Mouse (Mus musculus): Measurements from ENCODE around the gene Olfr593. TPM values are rescaled to one million over a fixed set of nuclear protein-coding genes. Genes with fewer than 3 reads are reported as not detected.
"Not testable (repeated sequence)": the region's sequence is repeated elsewhere in the genome, so short reads cannot be mapped to it uniquely, and the experiment has no call there.

Olfr593 gene
- not detected in 2 replicates for total RNA-seq (2012; rRNA removed)

DNA sequence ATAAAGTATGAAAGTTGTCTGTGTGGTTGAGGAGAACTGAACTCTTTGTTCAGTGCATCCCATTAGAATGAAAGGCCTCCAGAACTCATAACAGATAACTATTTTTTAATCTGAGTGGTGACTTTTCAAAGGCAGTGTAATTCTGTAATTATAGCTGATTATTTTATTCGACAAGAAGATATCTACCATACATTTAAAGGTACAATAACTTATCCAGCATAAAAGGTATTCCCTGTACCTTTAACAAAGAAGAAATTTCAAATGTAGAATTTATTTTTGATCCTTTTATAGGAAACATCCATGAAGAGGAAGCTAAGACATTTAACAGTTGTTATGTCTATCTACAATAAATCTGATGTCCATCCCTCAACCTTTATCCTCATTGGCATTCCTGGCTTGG is at the start of gene Olfr593:
Gene Olfr593 (plus strand): TSS at position 301 of the 400 bp plus-strand sequence.
- TF ChIP-seq ZNF384 (IDR thresholded peaks at IDR 0.05; ENCODE audit: low read depth, low read length) (no peak), ZC3H11A (IDR thresholded peaks at IDR 0.05; ENCODE audit: borderline replicate concordance, low read depth, low read length) (no peak), MAFK (IDR thresholded peaks at IDR 0.05; ENCODE audit: insufficient read depth, low read depth, low read length) (no peak), HCFC1 (IDR thresholded peaks at IDR 0.05; ENCODE audit: borderline replicate concordance, insufficient read depth, low read length) (no peak), CHD2 (IDR thresholded peaks at IDR 0.05; ENCODE audit: low read depth, low read length) (no peak)
- no peaks in the 10 kb centered on the region for H3K36me3 ChIP-seq (ENCODE audit: control insufficient read depth, insufficient read depth, low read length, poor library complexity, severe bottlenecking)
- in situ Hi-C loops (cut with MboI; ENCODE audit: low sequenced_read_pairs in 2 of 2, unreplicated experiment in 2 of 2), result no loop called here

DNA sequence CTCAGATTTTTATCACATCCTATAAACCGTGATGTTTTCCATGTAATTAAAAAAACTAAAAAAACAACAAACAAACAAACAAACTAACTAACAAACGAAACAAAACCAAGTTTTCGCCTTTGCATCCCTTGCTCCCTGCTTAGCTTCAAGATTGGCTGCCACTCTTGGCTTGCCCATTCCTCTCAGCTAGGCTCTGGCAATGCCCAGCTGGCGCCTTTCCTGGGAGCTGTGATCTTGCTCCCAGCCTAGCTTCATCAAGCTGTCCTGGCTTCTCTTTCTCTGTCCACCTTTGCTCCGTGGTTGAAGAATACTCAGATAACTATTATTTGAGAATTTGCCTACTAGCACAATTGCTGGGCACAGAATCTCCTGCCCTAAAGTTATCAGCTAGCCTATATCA is 42.0 kb upstream of the Olfr593 start:
- H3K9me3 ChIP-seq (ENCODE audit: control insufficient read depth, insufficient read depth, low read depth, low read length), result no peaks in the 10 kb centered on the region
- in situ Hi-C loops (cut with MboI; ENCODE audit: low sequenced_read_pairs in 2 of 2, unreplicated experiment in 2 of 2), result no loop called here
- no peak for TF ChIP-seq MAFK (IDR thresholded peaks at IDR 0.05; ENCODE audit: insufficient read depth, low read depth, low read length)
- TF ChIP-seq CHD2 (IDR thresholded peaks at IDR 0.05; ENCODE audit: low read depth, low read length), result no peak
- no peak for TF ChIP-seq ZC3H11A (IDR thresholded peaks at IDR 0.05; ENCODE audit: borderline replicate concordance, low read depth, low read length)
- TF ChIP-seq ZNF384 (IDR thresholded peaks at IDR 0.05; ENCODE audit: low read depth, low read length), result no peak
- no peak for TF ChIP-seq HCFC1 (IDR thresholded peaks at IDR 0.05; ENCODE audit: borderline replicate concordance, insufficient read depth, low read length)
- no peak overlapping the region for H3K4me3 ChIP-seq (ENCODE audit: insufficient read depth in 1 of 2, low read depth in 1 of 2, low read length in 2 of 2, poor library complexity in 1 of 2, severe bottlenecking in 1 of 2)
- H3K4me1 ChIP-seq (ENCODE audit: control insufficient read depth in 2 of 2, insufficient read depth in 2 of 2, low read length in 2 of 2, poor library complexity in 1 of 2), result no peaks in the 10 kb centered on the region
- DNase-seq (ENCODE audit: low read depth, low spot score), result no peak
- H3K27ac ChIP-seq (ENCODE audit: insufficient read depth, low read depth, low read length, poor library complexity, severe bottlenecking), result no peak overlapping the region
- H3K36me3 ChIP-seq (ENCODE audit: control insufficient read depth, insufficient read depth, low read length, poor library complexity, severe bottlenecking), result no peaks in the 10 kb centered on the region
- no peak overlapping the region for H3K9ac ChIP-seq (ENCODE audit: insufficient read depth, low read depth, low read length, poor library complexity, severe bottlenecking)

More for the DNA sequence above, at the start of gene Olfr593:
- H3K9ac ChIP-seq (ENCODE audit: insufficient read depth, low read depth, low read length, poor library complexity, severe bottlenecking), result no peak within 1 kb of the TSS
- no peaks in the 10 kb centered on the region for H3K9me3 ChIP-seq (ENCODE audit: control insufficient read depth, insufficient read depth, low read depth, low read length)
- no peak for DNase-seq (ENCODE audit: low read depth, low spot score)
- no peak within 1 kb of the TSS for H3K27ac ChIP-seq (ENCODE audit: insufficient read depth, low read depth, low read length, poor library complexity, severe bottlenecking)
- H3K4me1 ChIP-seq (ENCODE audit: control insufficient read depth in 2 of 2, insufficient read depth in 2 of 2, low read length in 2 of 2, poor library complexity in 1 of 2), result no peaks in the 10 kb centered on the region
- H3K4me3 ChIP-seq (ENCODE audit: insufficient read depth in 1 of 2, low read depth in 1 of 2, low read length in 2 of 2, poor library complexity in 1 of 2, severe bottlenecking in 1 of 2), result no peak within 1 kb of the TSS

GRCm38 (mm10) chr7:103178240-103178639 is 33.4 kb upstream of the Olfr593 start, which contains the start of gene Olfr591:
Gene Olfr591 (minus strand): TSS chr7:103178340.
- H3K27ac ChIP-seq (ENCODE audit: insufficient read depth, low read depth, low read length, poor library complexity, severe bottlenecking), result no peak within 1 kb of the TSS
- in situ Hi-C loops (cut with MboI; ENCODE audit: low sequenced_read_pairs in 2 of 2, unreplicated experiment in 2 of 2), result no loop called here

DNA sequence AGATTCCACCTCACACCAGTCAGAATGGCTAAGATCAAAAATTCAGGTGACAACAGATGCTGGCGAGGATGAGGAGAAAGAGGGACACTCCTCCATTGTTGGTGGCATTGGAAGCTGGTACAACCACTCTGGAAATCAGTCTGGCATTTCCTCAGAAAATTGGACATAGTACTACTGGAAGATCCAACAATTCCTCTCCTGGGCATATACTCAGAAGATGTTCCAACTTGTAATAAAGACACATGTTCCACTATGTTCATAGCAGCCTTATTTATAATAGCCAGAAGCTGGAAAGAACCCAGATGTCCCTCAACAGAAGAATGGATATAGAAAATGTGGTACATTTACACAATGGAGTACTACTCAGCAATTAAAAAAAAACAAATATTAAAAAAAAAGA is 27.2 kb upstream of the Olfr593 start, which contains the start of gene Olfr592:
Gene Olfr592 (plus strand): TSS at position 301 of the 400 bp plus-strand sequence.
- DNase-seq (ENCODE audit: low read depth, low spot score); H3K4me1 ChIP-seq (ENCODE audit: control insufficient read depth in 2 of 2, insufficient read depth in 2 of 2, low read length in 2 of 2, poor library complexity in 1 of 2); H3K9me3 ChIP-seq (ENCODE audit: control insufficient read depth, insufficient read depth, low read depth, low read length); in situ Hi-C loops (cut with MboI; ENCODE audit: low sequenced_read_pairs in 2 of 2, unreplicated experiment in 2 of 2); H3K27ac ChIP-seq (ENCODE audit: insufficient read depth, low read depth, low read length, poor library complexity, severe bottlenecking); H3K36me3 ChIP-seq (ENCODE audit: control insufficient read depth, insufficient read depth, low read length, poor library complexity, severe bottlenecking); H3K4me3 ChIP-seq (ENCODE audit: insufficient read depth in 1 of 2, low read depth in 1 of 2, low read length in 2 of 2, poor library complexity in 1 of 2, severe bottlenecking in 1 of 2); H3K9ac ChIP-seq (ENCODE audit: insufficient read depth, low read depth, low read length, poor library complexity, severe bottlenecking): not testable (repeated sequence)

More at GRCm38 (mm10) chr7:103178240-103178639, 33.4 kb upstream of the Olfr593 start, which contains the start of gene Olfr591:
- H3K4me1 ChIP-seq (ENCODE audit: control insufficient read depth in 2 of 2, insufficient read depth in 2 of 2, low read length in 2 of 2, poor library complexity in 1 of 2), result no peaks in the 10 kb centered on the region
- no peak within 1 kb of the TSS for H3K9ac ChIP-seq (ENCODE audit: insufficient read depth, low read depth, low read length, poor library complexity, severe bottlenecking)
- TF ChIP-seq MAFK (IDR thresholded peaks at IDR 0.05; ENCODE audit: insufficient read depth, low read depth, low read length) (no peak), HCFC1 (IDR thresholded peaks at IDR 0.05; ENCODE audit: borderline replicate concordance, insufficient read depth, low read length) (no peak), ZNF384 (IDR thresholded peaks at IDR 0.05; ENCODE audit: low read depth, low read length) (no peak), ZC3H11A (IDR thresholded peaks at IDR 0.05; ENCODE audit: borderline replicate concordance, low read depth, low read length) (no peak), CHD2 (IDR thresholded peaks at IDR 0.05; ENCODE audit: low read depth, low read length) (no peak)
- H3K36me3 ChIP-seq (ENCODE audit: control insufficient read depth, insufficient read depth, low read length, poor library complexity, severe bottlenecking), result no peaks in the 10 kb centered on the region
- no peak within 1 kb of the TSS for H3K4me3 ChIP-seq (ENCODE audit: insufficient read depth in 1 of 2, low read depth in 1 of 2, low read length in 2 of 2, poor library complexity in 1 of 2, severe bottlenecking in 1 of 2)
- no peaks in the 10 kb centered on the region for H3K9me3 ChIP-seq (ENCODE audit: control insufficient read depth, insufficient read depth, low read depth, low read length)
- no peak for DNase-seq (ENCODE audit: low read depth, low spot score)

DNA sequence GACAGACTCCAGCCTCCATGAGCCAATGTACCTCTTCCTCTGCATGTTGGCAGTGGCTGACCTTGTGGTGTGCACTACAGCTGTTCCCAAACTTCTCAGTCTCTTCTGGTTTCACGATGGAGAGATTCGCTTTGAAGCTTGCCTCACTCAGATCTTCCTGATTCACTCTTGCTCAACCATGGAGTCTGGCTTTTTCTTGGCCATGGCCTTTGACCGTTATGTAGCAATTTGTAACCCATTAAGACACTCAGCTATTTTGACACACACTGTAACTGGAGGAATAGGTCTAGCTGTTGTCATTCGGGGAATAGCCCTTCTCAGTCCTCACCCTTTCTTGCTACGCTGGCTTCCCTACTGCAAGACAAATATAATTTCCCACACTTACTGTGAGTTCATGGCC is 388 bp downstream of the Olfr593 start:
- H3K9ac ChIP-seq (ENCODE audit: insufficient read depth, low read depth, low read length, poor library complexity, severe bottlenecking); H3K4me3 ChIP-seq (ENCODE audit: insufficient read depth in 1 of 2, low read depth in 1 of 2, low read length in 2 of 2, poor library complexity in 1 of 2, severe bottlenecking in 1 of 2); in situ Hi-C loops (cut with MboI; ENCODE audit: low sequenced_read_pairs in 2 of 2, unreplicated experiment in 2 of 2); H3K27ac ChIP-seq (ENCODE audit: insufficient read depth, low read depth, low read length, poor library complexity, severe bottlenecking); H3K4me1 ChIP-seq (ENCODE audit: control insufficient read depth in 2 of 2, insufficient read depth in 2 of 2, low read length in 2 of 2, poor library complexity in 1 of 2); H3K9me3 ChIP-seq (ENCODE audit: control insufficient read depth, insufficient read depth, low read depth, low read length); DNase-seq (ENCODE audit: low read depth, low spot score); H3K36me3 ChIP-seq (ENCODE audit: control insufficient read depth, insufficient read depth, low read length, poor library complexity, severe bottlenecking): not testable (repeated sequence)
